Mouse (Mus musculus) embryonic facial prominence, embryonic 13.5 days (tissue): ENCODE data around the gene Bpifb9a. TPM values are rescaled to one million over a fixed set of nuclear protein-coding genes. Genes with fewer than 3 reads are reported as not detected.
"Not testable (repeated sequence)": the region's sequence is repeated elsewhere in the genome, so short reads cannot be mapped to it uniquely, and the experiment has no call there.

Source experiments
- ATAC-seq: fragments of 200-750 bp; cut with Nextera tagmentation; 2 replicates; pipeline ENCODE4 v1.8.0; 2017; ENCODE audit warnings: low read depth; ENCODE audit not compliant: insufficient number of reproducible peaks, insufficient read depth, low FRiP score, low TSS enrichment
- H3K27ac ChIP-seq: fragments of 300-500 bp; sonication (generic); 2 replicates; pipeline ENCODE4 v1.5.1; 2015; ENCODE audit warnings: moderate library complexity, mild to moderate bottlenecking, inconsistent platforms
- H3K27me3 ChIP-seq: fragments of 300-500 bp; sonication (generic); 2 replicates; pipeline ENCODE4 v1.6.1; 2015; ENCODE audit warnings: mild to moderate bottlenecking, inconsistent platforms
- H3K36me3 ChIP-seq: fragments of 300-500 bp; sonication (generic); 2 replicates; pipeline ENCODE4 v1.6.1; 2015; ENCODE audit warnings: mild to moderate bottlenecking, inconsistent platforms
- H3K4me1 ChIP-seq: fragments of 300-500 bp; sonication (generic); 2 replicates; pipeline ENCODE4 v1.6.1; 2015; ENCODE audit warnings: inconsistent platforms
- H3K4me2 ChIP-seq: fragments of 300-500 bp; sonication (generic); 2 replicates; pipeline ENCODE4 v1.6.1; 2015; ENCODE audit warnings: moderate library complexity, mild to moderate bottlenecking, inconsistent platforms
- H3K4me3 ChIP-seq: fragments of 300-500 bp; sonication (generic); 2 replicates; pipeline ENCODE4 v1.5.1; 2015; ENCODE audit warnings: mild to moderate bottlenecking, inconsistent platforms
- H3K9ac ChIP-seq: fragments of 300-500 bp; sonication (generic); 2 replicates; pipeline ENCODE4 v1.6.1; 2015; ENCODE audit warnings: mild to moderate bottlenecking, inconsistent platforms
- H3K9me3 ChIP-seq: fragments of 300-500 bp; sonication (generic); 2 replicates; pipeline ENCODE4 v1.6.1; 2016; ENCODE audit warnings: inconsistent platforms
- WGBS: fragments of 180-500 bp; shearing (Covaris S2); methylation state at CpG from one replicate; pipeline ENCODE4 v1.1.7; 2015; ENCODE audit warnings: mixed read lengths; 5-methylcytosine and 5-hydroxymethylcytosine counted together
- polyA plus RNA-seq: library from polyadenylated mRNA; unstranded; fragments of >200 nt; fragmentation: Nextera tagmentation; extraction: Ambion mirVana; gene quantifications from 2 replicates; pipeline ENCODE4 v1.2.1, GENCODE M21; 2015

The Bpifb9a gene
- polyA plus RNA-seq, 1 experiment from 2014 or later, result not detected

- H3K27ac ChIP-seq, H3K27me3 ChIP-seq, H3K9ac ChIP-seq, H3K9me3 ChIP-seq, ATAC-seq, H3K36me3 ChIP-seq, H3K4me2 ChIP-seq, H3K4me3 ChIP-seq, H3K4me1 ChIP-seq: not testable (repeated sequence)
- WGBS, result 92% methylated on average over 11 of the region's 12 CpGs
Measured at GRCm38 (mm10) chr2:154242726-154243125, 14.9 kb upstream of the Bpifb9a start.

- 89% methylated on average over 10 of the region's 10 CpGs for WGBS
Measured at GRCm38 (mm10) chr2:154243356-154244036, 14.2 kb upstream of the Bpifb9a start.

GRCm38 (mm10) chr2:154245322-154245721 lies 12.3 kb upstream of the Bpifb9a start:
- no peak overlapping the region for H3K27ac ChIP-seq
- no peaks in the 10 kb centered on the region for H3K9me3 ChIP-seq
- no peak overlapping the region for H3K9ac ChIP-seq
- no peak for ATAC-seq
- H3K4me3 ChIP-seq, result no peak overlapping the region
- no peaks in the 10 kb centered on the region for H3K36me3 ChIP-seq
- no peaks in the 10 kb centered on the region for H3K27me3 ChIP-seq
- no peaks in the 10 kb centered on the region for H3K4me1 ChIP-seq
- no peak overlapping the region for H3K4me2 ChIP-seq
- 89% methylated on average over 5 of the region's 5 CpGs for WGBS

More at GRCm38 (mm10) chr2:154243356-154244036, 14.2 kb upstream of the Bpifb9a start:
- Histone ChIP-seq H3K27me3 (no peaks in the 10 kb centered on the region), H3K36me3 (no peaks in the 10 kb centered on the region), H3K4me3 (no peak overlapping the region), H3K4me2 (no peak overlapping the region), H3K27ac (no peak overlapping the region), H3K9me3 (no peaks in the 10 kb centered on the region), H3K4me1 (no peaks in the 10 kb centered on the region), H3K9ac (no peak overlapping the region)
- ATAC-seq, result no peak

GRCm38 (mm10) chr2:154255254-154255653 lies 2.4 kb upstream of the Bpifb9a start:
- not testable (repeated sequence) for H3K4me1 ChIP-seq, H3K9ac ChIP-seq, H3K27me3 ChIP-seq, H3K9me3 ChIP-seq, H3K4me2 ChIP-seq, ATAC-seq, H3K36me3 ChIP-seq, H3K27ac ChIP-seq, H3K4me3 ChIP-seq
- 86% methylated on average over 2 of the region's 4 CpGs for WGBS

GRCm38 (mm10) chr2:154255770-154256169 lies 1.9 kb upstream of the Bpifb9a start:
- Histone ChIP-seq H3K4me1 (no peaks in the 10 kb centered on the region), H3K4me2 (no peak overlapping the region), H3K9me3 (no peaks in the 10 kb centered on the region), H3K36me3 (no peaks in the 10 kb centered on the region), H3K27ac (no peak overlapping the region), H3K4me3 (no peak overlapping the region), H3K9ac (no peak overlapping the region), H3K27me3 (no peaks in the 10 kb centered on the region)
- no peak for ATAC-seq
- WGBS, result 85% methylated on average over 4 of the region's 4 CpGs

- not testable (repeated sequence) for H3K27ac ChIP-seq, H3K9ac ChIP-seq, H3K9me3 ChIP-seq, H3K4me3 ChIP-seq, H3K4me1 ChIP-seq, ATAC-seq, H3K36me3 ChIP-seq, H3K4me2 ChIP-seq, H3K27me3 ChIP-seq
- 82% methylated on average over 3 of the region's 3 CpGs for WGBS
Measured at GRCm38 (mm10) chr2:154264397-154264796, 6.7 kb downstream of the Bpifb9a start.

- H3K4me1 ChIP-seq, H3K27me3 ChIP-seq, ATAC-seq, H3K9me3 ChIP-seq, H3K4me3 ChIP-seq, H3K4me2 ChIP-seq, H3K9ac ChIP-seq, H3K36me3 ChIP-seq, H3K27ac ChIP-seq: not testable (repeated sequence)
- 85% methylated on average over 3 of the region's 3 CpGs for WGBS
Measured at GRCm38 (mm10) chr2:154291866-154292265, 34.2 kb downstream of the Bpifb9a start.

- WGBS, result 65% methylated on average over 1 of the region's 1 CpGs
- ATAC-seq, result no peak
Measured at GRCm38 (mm10) chr2:154292833-154293232, 35.2 kb downstream of the Bpifb9a start.

GRCm38 (mm10) chr2:154294746-154295145 lies 37.1 kb downstream of the Bpifb9a start:
- not testable (repeated sequence) for H3K4me1 ChIP-seq, H3K4me3 ChIP-seq, H3K9ac ChIP-seq, H3K27me3 ChIP-seq, H3K36me3 ChIP-seq, H3K9me3 ChIP-seq, H3K27ac ChIP-seq, ATAC-seq
- peak overlapping the region; percentile 35 for H3K4me2 ChIP-seq
- WGBS, result 2% methylated on average over 10 of the region's 10 CpGs

More at GRCm38 (mm10) chr2:154292833-154293232, 35.2 kb downstream of the Bpifb9a start:
- Histone ChIP-seq H3K36me3 (no peaks in the 10 kb centered on the region), H3K4me2 (no peak overlapping the region), H3K27me3 (no peaks in the 10 kb centered on the region), H3K9ac (no peak overlapping the region), H3K4me1 (no peaks in the 10 kb centered on the region), H3K9me3 (no peaks in the 10 kb centered on the region), H3K4me3 (no peak overlapping the region), H3K27ac (no peak overlapping the region)

GRCm38 (mm10) chr2:154300496-154300895 lies 42.8 kb downstream of the Bpifb9a start:
- H3K36me3 ChIP-seq, result no peaks in the 10 kb centered on the region
- WGBS, result 13% methylated on average over 1 of the region's 1 CpGs
- H3K9ac ChIP-seq, result no peak overlapping the region
- H3K4me2 ChIP-seq, result no peak overlapping the region
- no peaks in the 10 kb centered on the region for H3K9me3 ChIP-seq
- H3K27me3 ChIP-seq, result no peaks in the 10 kb centered on the region
- no peak overlapping the region for H3K27ac ChIP-seq
- no peak overlapping the region for H3K4me3 ChIP-seq
- H3K4me1 ChIP-seq, result no peaks in the 10 kb centered on the region
- ATAC-seq, result no peak; the same call in 1 of the 2 replicates

GRCm38 (mm10) chr2:154301763-154302162 lies 44.1 kb downstream of the Bpifb9a start:
- no peaks in the 10 kb centered on the region for H3K9me3 ChIP-seq
- no peak overlapping the region for H3K9ac ChIP-seq
- H3K27ac ChIP-seq, result no peak overlapping the region
- H3K4me3 ChIP-seq, result no peak overlapping the region
- H3K27me3 ChIP-seq, result no peaks in the 10 kb centered on the region
- H3K4me2 ChIP-seq, result no peak overlapping the region
- no peak for ATAC-seq
- WGBS, result 73% methylated on average over 3 of the region's 3 CpGs
- H3K36me3 ChIP-seq, result no peaks in the 10 kb centered on the region
- H3K4me1 ChIP-seq, result no peaks in the 10 kb centered on the region

GRCm38 (mm10) chr2:154304604-154305003 lies 47.0 kb downstream of the Bpifb9a start:
- not testable (repeated sequence) for H3K4me2 ChIP-seq, H3K9me3 ChIP-seq, H3K27me3 ChIP-seq, H3K4me3 ChIP-seq, H3K36me3 ChIP-seq, H3K4me1 ChIP-seq, H3K27ac ChIP-seq, H3K9ac ChIP-seq, ATAC-seq
- 78% methylated on average over 1 of the region's 3 CpGs for WGBS
